Mouse (Mus musculus): ENCODE results near the gene Card9.

The Card9 gene

GRCm38 (mm10) chr2:26304711-26305110 lies 56.0 kb downstream of the Card9 start:
- no peak for DNase-seq (ENCODE audit: low read depth)
